Mouse (Mus musculus) G1E-ER4 (cell line): Measurements from ENCODE around the gene Plin3. TPM values are rescaled to one million over a fixed set of nuclear protein-coding genes. Genes with fewer than 3 reads are reported as not detected.

ENCODE experiments used
- GATA1 ChIP-seq: IDR thresholded peaks from one replicate; pipeline ENCODE4 v1.8.0; 2012; ENCODE audit warnings: low read length, inconsistent platforms
- polyA plus RNA-seq: library from polyadenylated mRNA; stranded (reverse); fragments of >175 nt; gene quantifications from 2 replicates; pipeline ENCODE4 v1.2.3, GENCODE M21; 2012

Plin3 gene
- polyA plus RNA-seq, 1 experiment: 7.9 TPM

DNA sequence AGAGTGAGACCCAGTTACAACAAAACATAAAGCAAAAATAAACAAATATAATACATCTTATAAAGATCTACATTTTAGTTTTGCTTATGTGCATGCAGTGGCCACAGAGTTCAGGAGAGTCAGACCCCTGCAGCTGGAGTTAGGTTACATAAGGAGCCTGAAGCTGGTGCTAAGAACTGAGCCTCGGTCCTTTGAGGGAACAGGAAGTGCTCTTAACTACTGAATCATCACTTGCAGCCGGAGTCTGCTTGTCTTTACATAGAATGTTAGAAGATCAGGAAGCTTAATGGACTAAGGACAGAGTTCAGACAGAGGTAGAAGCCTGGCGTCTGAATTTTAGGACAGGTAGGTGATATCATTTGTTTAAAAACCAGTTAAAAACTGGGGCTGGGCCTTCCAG lies 3.8 kb downstream of the Plin3 start:
- no peak for TF ChIP-seq GATA1

DNA sequence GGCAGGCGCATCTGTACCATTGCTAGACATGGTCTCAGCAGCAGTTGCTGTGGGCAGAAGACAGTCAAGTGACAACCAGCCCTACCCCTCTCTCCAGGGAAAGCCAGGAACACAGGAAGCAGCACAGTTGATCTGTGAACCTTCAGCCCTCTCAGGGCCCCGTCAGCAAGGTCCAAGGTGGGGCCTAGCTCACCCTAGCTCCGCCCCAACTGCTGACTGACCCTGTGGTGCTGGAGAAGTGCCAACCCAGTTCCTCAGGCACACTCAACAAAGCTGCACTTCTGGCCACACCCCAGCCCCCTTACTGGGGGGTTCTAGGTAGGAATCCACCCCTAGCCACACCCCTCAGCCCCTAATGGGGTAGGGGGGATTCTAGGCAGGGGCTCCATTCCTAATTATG lies 4.8 kb downstream of the Plin3 start:
- no peak for TF ChIP-seq GATA1

DNA sequence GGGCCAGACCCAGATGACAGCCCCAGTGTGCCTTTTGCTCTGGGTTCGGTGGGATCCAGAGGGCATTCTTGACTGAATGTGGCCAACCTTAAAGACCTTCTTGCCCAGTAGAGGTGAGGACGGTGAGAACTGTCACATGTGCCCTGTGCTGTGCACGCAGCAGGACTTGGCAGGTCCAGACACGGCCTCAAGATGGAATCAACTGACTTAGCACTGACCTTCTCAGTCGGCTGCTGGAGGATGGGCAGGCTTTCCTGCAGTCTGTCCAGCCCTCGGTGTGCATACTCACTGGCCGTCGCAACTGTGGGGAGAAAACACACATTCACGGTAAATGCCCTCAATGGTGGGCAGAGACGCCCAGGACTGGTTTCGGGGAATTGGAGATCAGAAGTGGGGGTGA lies 6.7 kb downstream of the Plin3 start:
- TF ChIP-seq GATA1: no peak

DNA sequence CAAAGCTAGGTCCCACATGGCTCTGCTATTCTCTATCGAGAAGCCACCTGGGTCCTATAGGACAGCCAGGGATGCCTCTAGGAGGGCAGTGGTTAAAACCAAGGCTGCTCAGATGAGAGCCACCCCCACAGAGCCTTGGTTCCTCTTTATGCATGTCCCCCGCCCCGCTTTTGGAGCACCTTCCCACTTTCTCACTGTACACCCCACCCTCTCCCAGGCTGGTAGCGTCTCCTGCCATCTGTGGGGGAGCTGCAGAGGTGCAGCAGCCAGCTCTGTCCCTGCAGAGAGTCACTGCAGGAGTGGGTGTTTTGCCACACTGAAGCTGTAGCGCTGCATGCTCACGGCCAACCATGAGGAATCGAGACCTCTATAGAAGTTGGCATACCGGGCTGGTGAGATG lies 9.4 kb downstream of the Plin3 start:
- no peak for TF ChIP-seq GATA1

DNA sequence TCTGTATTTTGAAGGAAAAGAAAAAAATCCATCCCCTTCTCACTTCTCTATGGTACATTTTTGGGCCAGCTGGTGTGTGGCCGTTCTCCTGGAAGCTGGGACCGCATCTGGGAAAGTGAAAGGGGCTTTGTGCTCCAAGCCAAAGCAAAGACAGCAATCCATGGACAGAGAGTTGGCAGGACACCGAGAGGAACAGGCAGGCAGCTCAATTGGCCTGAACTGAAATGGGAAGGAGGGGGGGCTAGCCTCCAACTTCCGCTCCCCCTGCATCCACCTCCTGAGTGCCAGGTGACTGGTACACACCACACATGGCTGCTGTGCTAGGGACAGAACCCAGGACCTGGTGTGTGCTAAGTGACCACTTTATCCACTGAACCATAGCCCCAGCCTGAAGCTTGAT lies 9.9 kb downstream of the Plin3 start:
- no peak for TF ChIP-seq GATA1

DNA sequence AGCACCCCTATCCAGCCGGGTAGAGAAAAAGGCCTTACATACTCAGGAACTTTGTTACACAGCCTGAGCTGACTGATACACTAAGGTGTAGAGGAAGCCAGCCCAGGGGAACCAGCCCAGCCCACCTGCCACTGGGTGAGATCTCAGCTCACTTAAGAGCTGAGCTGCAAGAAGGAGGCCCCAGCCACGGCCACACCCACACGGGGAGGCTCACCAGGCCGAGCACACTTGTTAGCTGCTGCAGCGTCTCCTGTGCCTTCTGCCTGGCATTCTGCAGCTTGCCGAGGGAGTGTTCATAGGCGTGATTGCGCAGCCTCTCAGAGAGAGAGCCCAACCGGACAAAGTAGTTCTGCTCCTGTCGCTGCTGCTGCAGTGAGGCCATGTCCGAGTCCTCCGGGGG lies 11.5 kb downstream of the Plin3 start:
- TF ChIP-seq GATA1: no peak

DNA sequence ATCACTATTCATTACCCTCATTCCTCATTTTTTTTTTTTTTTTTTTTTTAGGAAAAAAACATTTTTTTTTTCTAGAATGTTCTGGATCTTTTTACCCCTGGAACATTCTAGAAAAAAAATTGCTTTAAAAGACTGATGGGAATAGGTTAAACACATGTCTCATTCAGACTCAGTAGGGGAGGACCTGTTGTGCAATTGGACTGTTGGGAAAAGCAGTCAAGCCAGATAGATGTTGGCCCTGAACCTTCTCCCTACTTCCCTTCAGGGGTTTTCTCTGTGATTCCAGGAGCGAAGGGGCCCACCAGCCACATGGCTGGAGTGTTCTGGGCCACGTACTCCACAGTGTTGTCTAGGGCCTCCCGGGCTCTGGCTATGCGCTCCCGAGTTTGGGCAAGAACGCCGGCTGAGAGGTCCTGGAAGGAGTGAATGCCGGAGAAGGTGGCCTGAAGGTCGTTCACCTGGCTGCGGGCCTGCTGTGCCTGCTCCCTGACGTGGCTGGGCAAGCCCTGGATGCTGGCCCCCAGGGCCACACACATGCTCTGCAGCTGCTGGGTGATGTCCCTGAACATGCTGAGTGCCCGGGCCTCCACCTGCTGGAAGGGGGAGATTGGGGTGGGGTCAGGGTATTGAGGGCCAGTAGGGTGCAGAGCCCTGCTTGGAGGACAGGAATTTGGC lies 13.1 kb downstream of the Plin3 start:
- no peak for TF ChIP-seq GATA1

DNA sequence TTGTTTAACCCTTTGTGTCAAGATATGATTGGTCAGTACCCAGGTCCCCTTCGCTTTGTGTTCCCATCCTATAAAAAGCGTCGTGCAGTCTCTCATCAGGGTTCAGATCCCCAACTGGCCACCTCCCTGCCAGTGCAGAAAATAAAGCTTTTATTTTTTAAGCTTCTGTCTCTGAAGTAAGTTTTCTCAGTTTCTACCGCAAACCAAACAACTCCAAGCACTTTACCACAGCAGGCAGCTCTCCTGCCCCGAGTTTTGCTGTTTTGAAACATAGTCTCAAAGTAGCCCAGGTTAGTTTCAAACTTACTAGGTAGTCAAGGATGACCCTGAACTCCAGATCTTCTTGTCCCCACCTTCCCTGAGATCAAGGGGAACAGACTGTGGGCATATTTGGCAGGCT lies 14.3 kb downstream of the Plin3 start:
- no peak for TF ChIP-seq GATA1

DNA sequence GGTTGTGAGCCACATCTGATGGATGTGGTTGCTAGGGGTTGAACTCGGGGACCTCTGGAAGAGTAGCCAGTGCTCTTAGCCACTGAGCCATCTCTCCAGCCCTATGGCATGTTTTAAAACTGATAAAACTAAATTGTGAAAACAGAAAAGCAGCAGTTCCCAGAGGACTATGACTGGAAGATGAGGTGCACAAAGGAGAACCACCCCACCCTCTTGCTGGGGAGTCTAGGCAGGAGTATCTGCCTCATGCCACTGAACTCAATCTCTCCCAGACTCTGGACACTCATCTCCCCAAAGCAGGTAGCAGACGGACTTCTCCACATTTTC lies 15.1 kb downstream of the Plin3 start:
- no peak for TF ChIP-seq GATA1

DNA sequence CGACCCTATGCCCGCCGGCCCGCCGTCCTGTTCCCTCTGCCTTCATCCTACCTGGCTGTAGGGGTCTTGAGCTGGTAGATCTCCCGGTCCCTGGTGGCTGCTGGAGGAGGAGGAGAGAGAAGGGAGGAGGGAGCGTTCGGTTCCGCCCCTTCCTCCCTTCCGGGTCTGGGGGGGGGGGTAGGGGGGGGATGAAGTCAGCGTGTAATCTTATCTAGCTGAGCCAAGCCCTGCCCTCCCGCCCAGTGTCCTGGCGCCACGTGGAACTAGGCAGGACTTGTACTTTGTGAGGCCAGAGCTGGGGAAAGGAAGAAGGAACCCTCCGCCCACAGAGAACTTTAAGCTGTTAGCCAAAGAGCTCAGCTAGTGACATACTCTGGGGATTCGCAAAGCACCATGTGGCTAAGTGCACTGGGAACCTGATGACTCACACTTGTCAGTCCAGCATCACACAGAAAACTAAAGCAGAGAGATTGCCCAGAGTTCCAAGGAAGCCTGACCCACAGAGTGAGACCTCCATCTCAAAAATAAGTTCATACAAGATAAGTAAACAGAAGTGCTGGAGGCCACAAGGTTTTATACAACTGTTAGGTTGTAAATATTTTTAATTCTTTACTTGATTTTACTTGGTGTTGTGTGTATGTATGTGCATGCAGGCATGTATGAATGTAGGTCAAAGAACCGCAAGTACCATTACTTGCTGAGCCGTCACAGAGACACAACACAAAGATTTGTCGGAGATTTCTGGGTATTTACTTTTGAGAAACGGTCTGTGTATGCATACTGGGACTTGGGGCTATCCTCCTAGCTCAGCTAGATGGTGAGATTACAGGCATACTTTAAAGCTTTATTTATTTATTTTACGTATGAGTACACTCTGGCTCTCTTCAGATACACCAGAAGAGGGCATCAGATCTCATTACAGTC lies 15.8 kb downstream of the Plin3 start, which contains the start of gene Ticam1:
Ticam1 (minus strand) TSS at position 144 of the 924 bp plus-strand sequence.
- TF ChIP-seq GATA1: no peak

DNA sequence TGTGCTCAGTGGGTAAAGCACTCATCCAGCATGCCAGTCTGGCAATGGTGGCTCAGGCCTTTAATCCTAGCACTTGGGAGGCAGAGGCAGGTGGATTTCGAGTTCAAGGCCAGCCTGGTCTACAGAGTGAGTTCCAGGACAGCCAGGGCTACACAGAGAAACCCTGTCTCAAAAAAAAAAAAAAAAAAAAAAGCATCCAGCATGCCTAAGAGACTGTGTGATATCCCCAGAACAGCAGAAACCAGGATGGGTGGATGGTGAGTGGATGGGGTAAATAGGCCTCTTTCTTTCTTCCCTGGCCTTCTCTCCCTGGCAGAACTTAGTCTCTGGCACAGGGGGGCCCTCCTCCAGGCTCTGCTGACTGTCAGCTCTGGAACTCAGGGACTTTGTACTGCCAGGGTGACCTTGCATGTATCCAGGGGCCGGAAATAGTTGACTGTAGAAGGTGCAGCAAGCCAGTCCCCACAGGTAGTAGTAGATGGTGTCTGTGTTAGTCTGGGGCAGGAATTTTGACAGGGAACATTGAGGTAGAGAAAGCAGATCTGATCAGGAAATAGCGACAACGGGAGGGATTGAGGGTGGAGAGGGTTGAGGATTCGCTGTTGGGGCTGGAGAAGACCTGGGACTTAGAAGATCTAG lies 16.7 kb downstream of the Plin3 start:
- no peak for TF ChIP-seq GATA1

DNA sequence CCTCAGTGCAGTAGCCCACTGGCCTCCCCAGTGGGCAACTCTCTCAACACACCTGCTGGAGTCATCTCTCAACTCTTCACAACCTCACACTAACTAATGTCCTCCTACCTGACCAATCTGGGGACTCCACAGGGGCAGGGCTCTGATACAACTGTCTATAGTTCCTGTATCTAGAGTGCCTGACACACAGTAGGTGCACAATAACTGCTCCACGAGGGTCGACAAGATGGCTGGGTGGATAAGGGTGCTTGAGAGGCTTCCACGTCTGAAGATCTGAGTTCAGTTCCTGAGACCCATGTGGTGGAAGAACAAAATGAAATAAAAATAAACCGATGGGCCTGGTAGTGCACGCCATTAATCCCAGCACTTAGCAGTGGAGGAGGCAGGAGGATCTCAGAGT lies 18.7 kb downstream of the Plin3 start:
- TF ChIP-seq GATA1: no peak

DNA sequence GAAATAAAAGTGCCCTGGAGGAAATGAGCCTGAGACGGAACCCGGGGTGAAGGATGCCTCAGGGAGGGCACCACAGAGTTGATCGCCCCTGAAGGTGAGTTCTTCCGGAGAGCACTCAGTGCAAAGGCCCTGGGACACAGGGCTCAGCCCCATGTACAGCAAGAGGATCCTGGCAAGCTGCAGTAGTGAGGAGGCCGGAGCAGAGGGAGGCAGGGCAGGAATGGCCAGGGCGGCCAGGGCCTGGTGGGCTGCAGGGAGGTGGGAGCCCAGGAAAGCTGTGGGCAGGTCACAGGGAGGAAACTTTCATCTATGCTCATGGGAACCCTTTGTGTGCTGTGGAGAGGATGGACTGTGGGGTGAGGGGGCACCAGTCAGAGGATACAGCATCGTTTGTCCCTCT lies 19.2 kb downstream of the Plin3 start:
- TF ChIP-seq GATA1: no peak

DNA sequence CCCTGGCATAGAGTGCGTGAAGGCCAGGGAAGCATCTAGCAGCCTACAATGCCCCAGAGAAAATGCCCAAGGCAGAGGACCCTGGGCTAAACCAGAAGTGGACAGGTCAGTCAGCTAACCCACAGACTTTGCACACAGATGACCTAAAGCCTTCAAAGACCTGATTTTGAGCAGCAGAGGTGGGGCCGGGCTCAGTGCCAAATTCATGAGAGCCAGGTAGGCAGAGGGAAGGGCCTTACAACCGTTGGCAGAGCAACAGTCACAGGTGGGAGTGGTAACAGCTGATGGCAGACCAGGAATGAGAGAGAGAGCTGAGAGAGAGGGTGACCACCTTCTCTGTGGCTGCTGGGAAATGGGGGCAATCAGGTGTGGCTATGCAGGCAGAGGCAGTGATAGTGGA lies 20.0 kb downstream of the Plin3 start:
- no peak for TF ChIP-seq GATA1

DNA sequence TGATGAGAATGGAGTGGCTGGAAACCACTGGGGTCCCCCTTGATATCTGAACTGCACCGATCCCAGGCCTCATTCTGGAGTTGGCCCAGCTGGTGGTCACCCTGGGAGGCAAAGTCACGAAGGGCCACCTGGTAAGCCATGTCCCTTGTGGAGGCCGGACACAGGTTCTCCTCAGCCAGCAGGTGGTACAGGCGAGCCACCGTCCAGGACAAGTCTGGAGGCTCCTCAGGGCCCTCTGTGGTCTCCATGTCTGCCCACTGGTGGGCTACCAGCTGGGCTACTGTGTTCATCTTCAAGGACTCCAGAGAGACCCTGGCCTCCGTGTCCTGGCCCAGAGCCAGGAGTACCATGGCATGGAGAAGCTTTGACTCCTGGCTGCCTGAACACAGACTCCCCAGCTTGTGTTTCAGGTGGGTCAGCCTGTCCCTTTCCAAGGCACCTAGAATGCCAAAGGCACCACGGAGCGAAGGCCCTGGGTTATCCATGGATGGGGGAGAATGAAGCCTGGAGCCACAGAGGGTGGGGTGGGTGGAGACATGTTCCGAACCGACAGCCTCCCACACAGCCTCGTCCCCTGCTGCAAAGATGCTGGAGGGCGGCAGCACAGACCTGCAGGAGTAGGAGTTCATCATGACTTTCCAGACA lies 20.9 kb downstream of the Plin3 start:
- no peak for TF ChIP-seq GATA1

DNA sequence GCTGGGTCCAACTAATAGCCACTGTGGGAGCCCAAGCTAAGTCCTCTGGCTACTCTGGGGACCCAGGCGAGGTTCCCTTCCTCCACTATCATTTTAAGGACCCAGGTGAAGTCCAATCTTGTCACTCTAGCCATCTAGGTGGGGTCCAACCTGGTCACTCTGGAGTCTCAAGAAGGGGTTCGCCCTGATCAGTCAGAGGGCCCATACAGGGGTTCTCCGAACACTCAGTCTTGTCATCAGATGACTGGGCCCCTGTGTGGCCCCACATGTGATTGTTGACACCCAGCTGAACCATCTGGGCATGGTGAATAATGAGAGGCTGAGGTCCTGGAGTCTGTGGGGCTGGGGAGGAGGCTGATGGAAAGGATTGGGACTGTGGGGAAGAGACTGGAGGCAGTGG lies 22.9 kb downstream of the Plin3 start:
- no peak for TF ChIP-seq GATA1
